Mouse (Mus musculus): ENCODE measurements around the gene Cyp3a57.
"Not testable (repeated sequence)": the region's sequence is repeated elsewhere in the genome, so short reads cannot be mapped to it uniquely, and the experiment has no call there.

Gene Cyp3a57

GRCm38 (mm10) chr5:145344941-145345340 lies at the start of gene Cyp3a57:
TSS of gene Cyp3a57 (plus strand) at chr5:145345279.
- DNase-seq (ENCODE audit: low spot score in 2 of 2), result no peak

GRCm38 (mm10) chr5:145300469-145300868 lies 44.6 kb upstream of the Cyp3a57 start:
- no peak for DNase-seq (ENCODE audit: low spot score in 2 of 2)

DNA sequence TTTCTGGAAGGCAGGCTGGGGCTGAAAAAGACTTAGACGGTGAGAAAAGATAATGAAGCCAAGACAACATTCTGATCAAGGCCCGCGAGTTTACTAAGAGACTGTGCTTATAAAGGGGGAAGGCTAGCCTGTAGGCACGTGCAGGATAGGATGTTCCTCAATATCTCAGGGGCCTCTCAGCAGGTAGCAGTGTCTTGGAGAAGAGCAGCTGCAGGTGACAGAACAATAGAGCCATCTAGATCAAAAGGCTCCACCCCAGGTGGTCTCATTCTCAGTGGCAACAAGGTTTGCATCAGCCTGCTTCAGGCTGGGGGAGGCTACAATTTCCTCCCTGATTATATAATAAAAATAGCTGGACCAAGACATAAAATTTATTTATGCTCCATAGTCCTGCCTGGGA lies 43.3 kb upstream of the Cyp3a57 start:
- not testable (repeated sequence) for DNase-seq (ENCODE audit: low spot score in 2 of 2)

- no peak for DNase-seq (ENCODE audit: low spot score in 2 of 2)
These were observed 42.7 kb upstream of the Cyp3a57 start for GRCm38 (mm10) chr5:145302424-145302823.

DNA sequence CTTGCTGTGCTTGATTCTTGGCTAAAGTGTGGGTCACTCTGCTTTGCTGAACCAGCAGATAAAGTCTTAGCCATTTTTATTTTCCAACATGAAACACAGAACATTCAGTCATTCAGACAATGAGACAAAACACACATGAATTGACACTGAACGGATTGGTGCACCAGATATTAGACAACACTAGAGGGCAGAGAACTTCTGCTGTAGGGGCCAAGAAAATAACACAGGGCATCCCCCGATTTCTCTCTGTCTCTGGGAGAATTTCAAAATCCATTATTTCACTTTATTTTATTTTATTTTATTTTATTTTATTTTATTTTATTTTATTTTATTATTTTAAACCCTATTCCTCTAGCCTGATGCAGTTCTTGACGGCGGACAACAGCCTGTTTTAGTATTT lies 38.1 kb upstream of the Cyp3a57 start:
- DNase-seq (ENCODE audit: low spot score in 2 of 2), result not testable (repeated sequence)

GRCm38 (mm10) chr5:145307811-145308210 lies 37.3 kb upstream of the Cyp3a57 start:
- DNase-seq (ENCODE audit: low spot score in 2 of 2), result not testable (repeated sequence)

GRCm38 (mm10) chr5:145313845-145314244 lies 31.2 kb upstream of the Cyp3a57 start:
- DNase-seq (ENCODE audit: low spot score in 2 of 2), result no peak

DNA sequence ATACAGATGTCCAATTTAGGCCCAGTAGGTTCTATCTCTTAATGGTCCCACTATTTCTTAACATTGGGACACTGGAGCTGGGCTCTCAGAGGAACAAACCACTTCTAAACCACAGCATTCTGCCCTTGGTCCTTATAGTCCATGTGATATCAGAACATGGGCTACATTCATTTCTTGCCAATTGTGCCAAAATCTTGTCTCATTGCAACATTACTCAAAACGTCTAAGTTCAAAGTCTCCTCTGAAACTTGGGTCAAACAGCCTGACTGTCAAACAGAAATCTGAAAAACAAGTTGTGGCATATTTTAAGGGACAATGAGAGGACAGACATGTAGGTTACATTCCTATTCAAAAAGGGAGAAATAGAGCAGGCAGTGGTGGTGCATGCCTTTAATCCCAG lies 27.9 kb upstream of the Cyp3a57 start:
- no peak for DNase-seq (ENCODE audit: low spot score in 2 of 2)

GRCm38 (mm10) chr5:145338756-145339155 lies 6.3 kb upstream of the Cyp3a57 start:
- not testable (repeated sequence) for DNase-seq (ENCODE audit: low spot score in 2 of 2)

DNA sequence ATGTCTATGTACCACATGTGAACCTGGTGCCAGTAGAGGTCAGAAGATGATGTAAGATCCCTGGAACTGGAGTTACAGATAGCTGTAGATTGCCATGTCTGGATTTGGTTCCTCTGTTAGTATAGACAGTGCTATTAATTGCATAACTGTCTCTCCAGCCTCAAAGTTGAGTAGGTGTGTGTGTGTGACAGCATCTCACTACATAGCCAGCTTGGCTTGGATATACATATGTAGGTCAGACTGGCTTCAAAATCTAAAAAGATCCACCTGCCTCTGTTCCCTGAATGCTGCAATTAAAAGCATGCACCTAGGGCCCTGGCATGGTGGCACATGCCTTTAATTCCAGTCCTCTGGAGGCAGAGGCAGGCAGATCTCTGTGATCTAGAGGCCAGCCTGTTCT lies 4.6 kb downstream of the Cyp3a57 start:
- no peak for DNase-seq (ENCODE audit: low spot score in 2 of 2)

GRCm38 (mm10) chr5:145353081-145353480 lies 8.0 kb downstream of the Cyp3a57 start:
- DNase-seq (ENCODE audit: low spot score in 2 of 2), result no peak

DNA sequence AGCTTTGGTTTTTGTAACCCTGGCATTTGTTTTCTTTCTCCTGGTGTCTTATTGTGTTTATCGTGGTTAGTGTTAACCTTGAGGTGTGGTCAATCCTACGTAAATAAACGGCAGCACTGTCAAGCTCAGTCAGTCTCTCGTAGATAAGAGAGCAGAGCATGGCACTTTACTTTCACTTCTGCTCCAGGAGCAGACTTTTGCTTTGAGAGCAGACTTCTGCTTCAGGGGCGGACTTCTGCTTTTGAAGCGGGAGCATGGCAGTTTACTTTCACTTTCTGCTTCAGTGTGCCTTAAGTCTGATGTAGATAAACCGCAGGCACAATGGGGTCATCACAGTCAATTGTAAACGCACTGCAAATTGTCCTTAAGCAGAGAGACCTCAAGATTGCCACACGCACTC lies 70.3 kb downstream of the Cyp3a57 start:
- not testable (repeated sequence) for DNase-seq (ENCODE audit: low spot score in 2 of 2)

DNA sequence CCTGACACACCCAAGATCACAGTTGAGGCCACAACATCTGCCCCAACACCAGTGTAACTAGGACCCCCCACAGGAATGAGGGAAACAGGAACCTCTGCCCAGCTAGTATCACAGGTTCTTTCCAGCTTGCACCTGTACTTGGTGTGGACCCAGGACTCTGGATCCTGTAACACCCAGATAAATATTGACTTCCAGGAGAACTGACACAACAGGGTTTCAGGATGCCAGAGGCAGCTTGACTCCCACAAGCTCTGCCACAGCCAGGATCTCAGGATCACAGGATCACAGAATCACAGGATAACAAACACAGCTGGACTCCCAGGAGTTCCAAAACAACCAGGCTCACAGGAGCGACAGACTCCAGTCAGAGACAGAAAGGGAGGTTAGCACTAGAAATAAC lies 77.2 kb downstream of the Cyp3a57 start:
- no peak for DNase-seq (ENCODE audit: low spot score in 2 of 2)

DNA sequence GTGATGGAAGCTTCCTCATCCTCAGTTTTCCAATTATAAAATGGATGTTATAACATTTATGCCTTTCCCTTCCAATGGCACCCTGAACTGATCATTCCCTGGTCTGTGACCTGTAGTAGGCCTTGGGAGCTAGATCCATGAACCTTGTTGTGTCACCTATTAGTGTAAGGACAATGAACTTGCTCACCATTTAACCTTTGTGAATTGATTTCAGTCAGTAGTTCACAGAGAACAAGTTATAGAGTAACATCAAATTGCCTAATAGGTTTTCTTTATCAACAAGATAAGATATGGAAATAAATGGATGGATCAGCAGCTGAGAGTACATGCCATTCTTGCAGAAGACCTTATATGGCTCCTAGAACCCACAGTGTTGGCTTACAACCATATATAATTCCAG lies 85.9 kb downstream of the Cyp3a57 start:
- DNase-seq (ENCODE audit: low spot score in 2 of 2), result no peak

- no peak for DNase-seq (ENCODE audit: low spot score in 2 of 2)
These were observed 88.6 kb downstream of the Cyp3a57 start for GRCm38 (mm10) chr5:145433688-145434087.

Measured in spleen, postnatal 10 days (tissue).